Mouse (Mus musculus) lung, embryonic 14.5 days (tissue): ENCODE data around the gene Fgfr2. TPM values are rescaled to one million over a fixed set of nuclear protein-coding genes. Genes with fewer than 3 reads are reported as not detected.

Experiments used
- ATAC-seq: fragments of 200-750 bp; cut with Nextera tagmentation; 2 replicates; pipeline ENCODE4 v1.8.0; 2017; ENCODE audit warnings: mild to moderate bottlenecking, moderate TSS enrichment, moderate library complexity; ENCODE audit not compliant: insufficient read depth
- DNase-seq: peaks from one replicate; pipeline ENCODE4 v3.0.0-alpha.2; 2015
- H3K27ac ChIP-seq: fragments of 300-500 bp; sonication (generic); 2 replicates; pipeline ENCODE4 v1.5.1; 2014; ENCODE audit warnings: low read depth, mild to moderate bottlenecking, moderate library complexity
- H3K27me3 ChIP-seq: fragments of 300-500 bp; sonication (generic); 2 replicates; pipeline ENCODE4 v1.6.1; 2014; ENCODE audit warnings: low read length, control low read depth; ENCODE audit not compliant: insufficient read depth
- H3K36me3 ChIP-seq: fragments of 300-500 bp; sonication (generic); 2 replicates; pipeline ENCODE4 v1.6.1; 2014; ENCODE audit warnings: control low read depth; ENCODE audit not compliant: insufficient read depth
- H3K4me1 ChIP-seq: fragments of 300-500 bp; sonication (generic); 2 replicates; pipeline ENCODE4 v1.6.1; 2014; ENCODE audit warnings: antibody characterized with exemption, control low read depth; ENCODE audit not compliant: insufficient read depth
- H3K4me2 ChIP-seq: fragments of 300-500 bp; sonication (generic); 2 replicates; pipeline ENCODE4 v1.6.1; 2014; ENCODE audit warnings: mild to moderate bottlenecking
- H3K4me3 ChIP-seq: fragments of 300-500 bp; sonication (generic); 2 replicates; pipeline ENCODE4 v1.5.1; 2014; ENCODE audit warnings: low read depth, low read length
- H3K9ac ChIP-seq: fragments of 300-500 bp; sonication (generic); 2 replicates; pipeline ENCODE4 v1.6.1; 2014
- H3K9me3 ChIP-seq: fragments of 300-500 bp; sonication (generic); 2 replicates; pipeline ENCODE4 v1.6.1; 2016; ENCODE audit warnings: low read depth, low read length, control low read depth
- CTCF ChIP-seq: IDR thresholded peaks from 2 replicates; pipeline ENCODE4 v1.5.1; 2016; ENCODE audit warnings: antibody characterized with exemption, low read depth
- WGBS: fragments of 180-500 bp; shearing (Covaris S2); extraction: QIAGEN DNeasy Blood & Tissue Kit; methylation state at CpG from one replicate; pipeline ENCODE4 v1.1.7; 2014; 5-methylcytosine and 5-hydroxymethylcytosine counted together
- polyA plus RNA-seq: library from polyadenylated mRNA; unstranded; fragments of >200 nt; fragmentation: Nextera tagmentation; extraction: Ambion mirVana; gene quantifications from 2 replicates; pipeline ENCODE4 v1.2.1, GENCODE M21; 2014

Gene Fgfr2
- polyA plus RNA-seq, 1 experiment from 2014 or later = 179 TPM

GRCm38 (mm10) chr7:130574211-130574991 lies 2548.7 kb downstream of the Fgfr2 start:
- Histone ChIP-seq H3K4me3 (no peak overlapping the region), H3K9ac (no peak overlapping the region), H3K27me3 (no peaks in the 10 kb centered on the region), H3K9me3 (no peaks in the 10 kb centered on the region), H3K4me2 (peak overlapping the region; percentile 29; the same call in 1 of the 2 replicates), H3K36me3 (no peaks in the 10 kb centered on the region), H3K4me1 (peaks cover 10% of the 10 kb centered on the region), H3K27ac (peak overlapping the region; percentile 51)
- ATAC-seq = peak; percentile 18; the same call in 1 of the 2 replicates
- no peak for TF ChIP-seq CTCF
- peak; percentile 61 for DNase-seq
- WGBS = 39% methylated on average over 13 of the region's 13 CpGs

- WGBS = 90% methylated on average over 10 of the region's 10 CpGs
- Histone ChIP-seq H3K4me2 (no peak overlapping the region), H3K4me3 (no peak overlapping the region), H3K27me3 (no peaks in the 10 kb centered on the region), H3K27ac (no peak overlapping the region), H3K9me3 (no peaks in the 10 kb centered on the region), H3K9ac (no peak overlapping the region), H3K36me3 (no peaks in the 10 kb centered on the region), H3K4me1 (peaks cover 10% of the 10 kb centered on the region)
- DNase-seq = no peak
- TF ChIP-seq CTCF = no peak
- ATAC-seq = no peak
Observed at GRCm38 (mm10) chr7:130573746-130574145, 2549.4 kb downstream of the Fgfr2 start.

GRCm38 (mm10) chr7:130572821-130573220 lies 2550.3 kb downstream of the Fgfr2 start, which contains the start of gene Nsmce4a:
Gene Nsmce4a, minus strand, starts transcription at chr7:130573118.
- DNase-seq (no peak), ATAC-seq (no peak)
- Histone ChIP-seq H3K4me2 (no peak within 1 kb of the TSS), H3K9me3 (no peaks in the 10 kb centered on the region), H3K9ac (no peak within 1 kb of the TSS), H3K36me3 (no peaks in the 10 kb centered on the region), H3K4me1 (peaks cover 2% of the 10 kb centered on the region; the same call in 1 of the 2 replicates), H3K4me3 (no peak within 1 kb of the TSS), H3K27me3 (no peaks in the 10 kb centered on the region), H3K27ac (no peak within 1 kb of the TSS)
- WGBS = 56% methylated on average over 11 of the region's 11 CpGs
- no peak for TF ChIP-seq CTCF

GRCm38 (mm10) chr7:130570472-130570871 lies 2552.7 kb downstream of the Fgfr2 start:
- Histone ChIP-seq H3K27ac (no peak overlapping the region), H3K4me1 (no peaks in the 10 kb centered on the region), H3K4me3 (no peak overlapping the region), H3K4me2 (no peak overlapping the region), H3K36me3 (no peaks in the 10 kb centered on the region), H3K9me3 (no peaks in the 10 kb centered on the region), H3K27me3 (no peaks in the 10 kb centered on the region), H3K9ac (no peak overlapping the region)
- WGBS = 74% methylated on average over 7 of the region's 7 CpGs
- no peak for TF ChIP-seq CTCF
- DNase-seq (no peak), ATAC-seq (no peak)

- Histone ChIP-seq H3K4me1 (no peaks in the 10 kb centered on the region), H3K9me3 (no peaks in the 10 kb centered on the region), H3K27ac (no peak overlapping the region), H3K27me3 (no peaks in the 10 kb centered on the region), H3K4me2 (no peak overlapping the region), H3K9ac (no peak overlapping the region), H3K4me3 (no peak overlapping the region), H3K36me3 (no peaks in the 10 kb centered on the region)
- TF ChIP-seq CTCF = no peak
- ATAC-seq (no peak), DNase-seq (no peak)
- 21% methylated on average over 9 of the region's 9 CpGs for WGBS
Observed at GRCm38 (mm10) chr7:130568783-130569436, 2554.2 kb downstream of the Fgfr2 start.

- no peak for TF ChIP-seq CTCF
- no peak for ATAC-seq
- H3K27me3 ChIP-seq = no peaks in the 10 kb centered on the region
- no peak for DNase-seq
- H3K4me2 ChIP-seq = no peak overlapping the region
- no peak overlapping the region for H3K9ac ChIP-seq
- H3K4me3 ChIP-seq = no peak overlapping the region
- 67% methylated on average over 3 of the region's 3 CpGs for WGBS
- no peaks in the 10 kb centered on the region for H3K9me3 ChIP-seq
- no peak overlapping the region for H3K27ac ChIP-seq
- H3K36me3 ChIP-seq = no peaks in the 10 kb centered on the region
- H3K4me1 ChIP-seq = no peaks in the 10 kb centered on the region
Observed at GRCm38 (mm10) chr7:130564596-130564995, 2558.6 kb downstream of the Fgfr2 start.

- Histone ChIP-seq H3K9me3 (no peaks in the 10 kb centered on the region), H3K4me3 (no peak overlapping the region), H3K27ac (no peak overlapping the region), H3K4me2 (no peak overlapping the region), H3K9ac (no peak overlapping the region), H3K36me3 (no peaks in the 10 kb centered on the region), H3K27me3 (no peaks in the 10 kb centered on the region), H3K4me1 (no peaks in the 10 kb centered on the region)
- 52% methylated on average over 4 of the region's 4 CpGs for WGBS
- no peak for TF ChIP-seq CTCF
- DNase-seq (no peak), ATAC-seq (no peak)
Observed at GRCm38 (mm10) chr7:130563880-130564279, 2559.3 kb downstream of the Fgfr2 start.
